Mouse (Mus musculus) right cerebral cortex, postnatal 14 days (tissue): ENCODE data around the gene Duox1.
A peak's percentile ranks its signal among the peaks of the same experiment; 100 is the strongest.

ENCODE experiments used
- DNase-seq: peaks from one replicate; pipeline ENCODE4 v3.0.0; 2022

Duox1 gene

DNA sequence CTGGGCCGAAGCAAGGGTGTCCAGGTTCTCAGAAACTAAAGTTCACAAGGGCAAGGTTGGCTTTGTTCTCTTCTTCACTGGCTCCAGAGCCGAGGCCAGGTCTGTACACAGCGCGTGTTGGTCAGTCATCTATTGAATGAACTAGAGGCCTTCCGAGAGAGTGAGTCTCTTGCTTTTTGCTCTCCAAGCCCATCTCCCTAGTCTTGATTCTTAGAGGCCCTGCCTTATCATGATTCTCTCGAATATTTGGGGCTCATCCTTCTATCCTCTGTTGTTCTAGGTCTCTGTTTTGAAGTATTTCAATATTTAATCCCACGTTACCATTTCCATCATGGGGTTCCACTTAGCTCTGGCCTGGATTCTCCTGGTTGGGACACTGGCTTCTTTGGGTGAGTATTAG, at the start of gene Duox1:
Duox1 (plus strand) TSS at position 301 of the 400 bp plus-strand sequence.
- no peak for DNase-seq

DNA sequence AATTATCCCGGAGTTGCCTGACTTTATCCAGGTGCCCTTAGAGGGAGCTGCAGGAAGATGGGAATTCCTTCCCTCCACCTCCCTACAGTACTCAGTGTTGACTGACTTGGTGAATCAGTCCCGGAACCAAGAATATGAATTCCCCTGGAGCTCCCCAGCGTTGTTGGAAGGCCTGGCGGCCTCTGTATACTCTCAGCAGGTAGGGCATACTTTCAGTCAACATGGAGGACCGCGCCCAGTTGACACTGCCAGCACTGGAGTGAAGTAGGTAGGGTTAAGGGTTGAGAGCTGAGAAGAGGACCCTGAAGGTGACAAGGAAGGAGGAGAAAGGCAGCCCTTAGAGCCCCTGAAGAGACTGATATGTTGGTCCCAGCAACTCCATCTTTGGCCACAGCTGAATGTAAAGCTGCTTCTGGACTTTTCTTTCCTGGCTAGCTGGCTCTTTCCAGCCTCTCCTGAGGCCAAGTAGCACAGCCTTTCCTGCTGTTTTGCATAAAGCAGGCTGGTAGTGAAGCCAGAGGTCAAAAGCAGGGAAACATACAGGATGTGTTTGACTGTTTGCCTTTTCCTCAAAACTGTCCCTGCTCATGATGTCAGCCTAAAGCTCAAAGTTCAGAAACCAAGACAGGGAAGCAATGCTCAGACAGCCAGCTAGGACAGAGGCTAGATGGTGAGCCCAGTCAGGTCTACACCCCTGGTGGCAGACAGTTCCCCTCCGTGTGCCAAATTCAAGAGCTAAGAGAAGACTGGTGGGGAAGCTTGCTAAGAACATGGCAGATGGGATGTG, 48.9 kb upstream of the Duox1 start:
- DNase-seq: no peak

DNA sequence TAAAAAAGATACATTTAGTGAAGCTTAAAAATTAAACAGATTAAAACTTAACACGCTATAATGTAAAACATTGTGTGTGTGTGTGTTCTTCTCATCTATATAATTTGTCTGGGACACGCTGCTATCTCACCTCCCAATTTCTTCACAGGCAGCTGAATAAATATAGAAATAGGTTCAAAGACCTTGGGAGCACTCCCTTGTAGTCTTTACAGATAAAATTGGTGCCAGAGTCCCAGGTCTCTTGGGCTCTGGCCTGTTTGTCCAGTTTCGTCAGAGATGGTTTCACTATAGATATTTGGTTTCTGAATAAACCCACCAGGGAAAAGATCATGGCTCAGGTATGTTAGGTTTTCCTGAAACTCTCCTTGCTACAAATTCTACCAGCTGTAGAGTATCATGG, 36.7 kb upstream of the Duox1 start:
- no peak for DNase-seq

DNA sequence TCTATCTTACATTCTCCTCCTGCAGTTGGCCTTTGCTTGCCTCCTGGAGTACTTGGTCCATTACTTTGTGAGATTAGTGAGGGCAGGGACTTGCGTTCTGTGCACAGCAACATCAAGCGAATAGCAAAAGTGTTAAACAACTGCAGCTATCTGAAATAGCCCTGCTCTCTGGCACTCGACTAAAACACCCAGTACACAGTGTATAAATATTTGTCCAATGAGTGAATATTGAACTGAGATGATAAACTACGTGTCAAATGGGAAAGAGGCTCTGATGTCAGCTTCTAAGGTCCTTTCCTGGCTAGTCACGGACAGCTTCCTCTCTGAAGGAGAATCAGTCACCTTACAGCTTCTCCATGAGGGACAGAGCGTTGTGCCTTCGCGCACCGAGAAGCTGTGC, 31.4 kb upstream of the Duox1 start:
- DNase-seq: no peak

DNA sequence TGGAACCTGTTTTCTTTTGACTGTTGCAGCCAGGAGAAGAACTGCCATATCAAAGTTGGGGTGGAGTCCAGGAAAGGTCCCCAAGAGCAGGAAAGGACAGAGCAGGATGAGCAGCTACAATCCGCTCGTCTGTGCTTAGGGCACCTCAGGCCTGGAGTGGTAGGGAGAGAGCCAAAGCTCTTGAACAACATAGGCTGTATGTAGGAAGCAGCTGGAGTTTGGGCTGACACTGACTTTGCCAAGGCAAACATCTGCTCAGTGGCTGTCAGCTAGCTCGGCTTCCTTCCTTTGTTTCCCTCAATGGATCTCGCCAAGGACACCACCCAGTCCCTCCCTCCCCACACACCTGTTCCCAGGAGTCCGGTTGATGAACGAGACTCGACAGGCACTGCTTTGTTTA, 29.3 kb upstream of the Duox1 start:
- DNase-seq: no peak

DNA sequence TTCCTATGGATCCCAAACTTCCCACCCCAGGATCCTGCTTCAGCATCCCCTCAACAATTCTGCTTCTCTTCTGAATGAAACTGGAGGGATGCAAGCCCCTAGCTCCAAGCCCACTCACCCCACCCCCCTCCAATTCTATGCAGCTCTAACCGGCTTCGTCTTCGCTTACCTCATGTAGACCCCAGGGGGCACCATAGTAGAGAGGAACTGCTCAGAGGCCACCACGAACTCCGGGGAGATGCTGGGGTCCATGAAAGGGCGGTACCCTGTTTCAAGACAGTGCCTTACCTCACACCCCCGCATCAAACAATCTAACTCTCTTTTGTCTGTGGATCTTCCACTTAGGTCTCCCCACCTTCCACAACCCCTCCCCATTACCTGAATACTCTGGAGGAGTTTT, 20.6 kb upstream of the Duox1 start:
- no peak for DNase-seq

DNA sequence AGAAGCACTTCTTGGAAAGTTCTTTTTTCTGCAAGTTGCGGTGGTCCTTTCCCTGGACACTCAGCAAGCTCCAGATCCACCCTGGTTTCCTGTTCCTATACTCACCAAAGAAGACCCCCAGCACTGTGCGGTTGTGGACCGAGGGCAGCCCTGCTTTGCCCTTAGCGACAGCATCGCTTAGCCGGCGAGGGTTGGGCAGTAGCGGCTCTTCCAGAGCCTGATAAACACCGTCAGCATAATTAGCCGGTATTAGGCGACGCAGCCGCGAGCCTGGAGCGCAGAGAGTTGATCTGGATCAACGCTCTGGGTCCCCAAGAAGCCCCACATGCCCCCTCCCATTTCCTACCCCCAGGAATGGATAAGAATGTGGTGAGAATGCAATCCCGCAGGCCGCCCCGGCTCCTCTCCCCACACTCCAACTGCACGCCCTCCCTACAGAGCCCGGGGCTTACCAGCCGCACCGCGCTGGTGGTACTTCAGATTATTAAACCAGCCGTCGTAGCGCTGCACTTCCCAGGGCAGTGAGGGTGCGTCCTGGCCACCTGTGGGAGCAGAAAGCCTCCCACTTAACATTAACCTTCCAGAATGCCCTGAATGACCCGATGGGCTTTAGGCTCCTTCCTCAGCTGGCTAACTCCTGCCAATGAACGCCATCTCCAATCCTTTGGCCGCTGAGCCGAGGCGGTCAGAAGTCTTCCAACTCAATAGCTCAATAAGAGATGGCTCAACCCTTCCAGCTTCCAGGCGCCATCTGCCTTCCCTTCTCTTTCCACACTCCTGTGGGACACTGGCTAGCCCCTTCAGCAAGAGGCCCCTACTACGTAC, 18.0 kb upstream of the Duox1 start:
- DNase-seq: no peak

DNA sequence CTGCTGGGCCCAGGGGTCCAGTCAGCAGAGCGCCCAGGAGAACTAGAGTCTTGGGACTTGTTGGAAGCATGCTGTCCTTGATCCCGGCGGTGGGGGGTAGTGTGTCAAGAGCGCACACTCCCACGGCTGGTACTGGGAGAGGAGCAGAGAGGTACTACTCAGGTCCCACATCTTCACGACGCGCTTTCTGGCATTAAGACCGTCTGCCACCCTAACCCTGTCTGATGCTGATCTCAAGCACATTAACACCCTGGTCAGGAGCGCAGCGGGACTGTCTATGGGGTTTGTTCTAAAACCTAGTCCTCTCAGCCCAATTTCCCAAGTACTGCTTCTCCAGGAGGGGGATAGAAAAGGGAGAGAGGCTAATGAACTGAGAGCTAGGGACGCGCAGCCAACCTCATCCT, 17.4 kb upstream of the Duox1 start, which contains the start of gene Duox2:
Duox2 (minus strand) TSS at position 354 of the 404 bp plus-strand sequence.
- no peak for DNase-seq

DNA sequence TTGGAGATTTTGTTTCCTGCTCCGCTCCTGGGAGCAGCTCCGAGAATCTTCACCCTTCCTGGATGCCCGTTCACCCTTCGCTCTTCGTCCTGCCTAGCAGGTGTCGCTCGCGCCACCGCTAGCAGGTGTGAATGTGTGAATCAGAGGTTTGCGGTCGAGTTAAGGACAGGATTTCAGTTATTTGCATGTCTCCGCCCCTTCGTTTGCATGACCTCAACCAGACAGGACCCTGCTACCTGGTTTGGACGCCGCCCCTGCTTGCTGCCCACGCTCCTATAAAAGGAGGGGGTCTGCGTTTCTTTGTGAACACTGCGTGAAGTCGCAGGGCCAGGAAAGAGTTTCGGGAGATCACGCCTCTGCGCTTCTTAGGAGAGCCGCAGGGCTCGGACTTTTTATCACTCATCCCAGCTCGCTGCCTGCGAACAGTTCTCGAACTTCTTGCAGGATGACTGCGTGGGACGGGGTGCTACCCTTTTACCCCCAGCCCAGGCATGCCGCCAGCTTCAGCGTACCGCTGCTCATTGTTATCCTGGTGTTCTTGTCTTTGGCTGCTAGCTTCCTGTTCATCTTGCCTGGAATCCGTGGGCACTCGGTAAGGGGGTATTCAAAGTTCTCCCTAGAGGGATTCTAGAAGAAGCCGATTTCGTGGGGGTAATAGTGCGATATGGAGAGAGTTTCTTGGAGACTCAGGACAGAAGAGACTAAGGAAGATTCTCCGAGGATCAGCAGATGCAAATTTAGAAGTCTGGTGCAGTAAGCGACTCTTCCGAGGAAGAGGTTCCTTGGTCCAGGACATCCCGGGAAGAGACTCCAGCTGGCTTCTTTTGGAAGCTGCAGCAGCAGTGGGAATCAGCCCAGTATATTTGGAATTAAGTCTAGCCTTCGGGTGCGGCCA, 16.6 kb upstream of the Duox1 start, which contains the start of gene Duoxa2:
Duoxa2 (plus strand) TSS at position 305 of the 895 bp plus-strand sequence.
- no peak for DNase-seq

DNA sequence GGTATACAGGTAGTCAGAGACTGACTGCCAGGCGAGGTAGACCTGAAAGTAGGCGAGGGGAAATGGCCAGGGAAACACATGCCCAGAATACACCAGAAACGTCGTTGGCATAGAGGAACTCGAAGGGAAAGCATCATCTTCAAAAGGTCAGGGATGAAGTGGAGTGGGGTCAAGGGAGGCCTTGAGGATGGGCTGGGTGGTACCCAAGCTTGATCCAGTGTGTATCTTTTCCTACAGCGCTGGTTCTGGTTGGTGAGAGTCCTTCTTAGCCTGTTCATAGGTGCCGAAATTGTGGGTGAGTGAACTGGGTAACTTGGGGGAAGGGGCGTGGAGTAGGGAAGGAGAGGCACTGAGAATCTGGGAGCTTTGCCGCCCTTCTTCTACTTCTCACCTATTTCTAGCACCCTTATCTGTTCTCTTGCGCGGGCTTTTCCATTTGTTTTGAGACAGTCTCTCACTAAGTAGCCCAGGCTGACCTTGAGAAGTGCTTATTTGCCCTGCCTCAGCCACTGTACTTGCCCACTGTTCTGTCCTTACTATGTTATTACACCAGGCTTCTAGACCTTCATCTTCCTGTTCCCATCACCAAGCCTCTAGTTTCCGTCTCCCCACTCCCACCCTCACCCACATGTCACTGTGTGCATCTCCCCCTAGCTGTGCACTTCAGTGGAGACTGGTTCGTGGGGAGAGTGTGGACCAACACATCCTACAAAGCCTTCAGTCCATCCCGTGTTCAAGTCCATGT, 15.4 kb upstream of the Duox1 start:
- DNase-seq: no peak

DNA sequence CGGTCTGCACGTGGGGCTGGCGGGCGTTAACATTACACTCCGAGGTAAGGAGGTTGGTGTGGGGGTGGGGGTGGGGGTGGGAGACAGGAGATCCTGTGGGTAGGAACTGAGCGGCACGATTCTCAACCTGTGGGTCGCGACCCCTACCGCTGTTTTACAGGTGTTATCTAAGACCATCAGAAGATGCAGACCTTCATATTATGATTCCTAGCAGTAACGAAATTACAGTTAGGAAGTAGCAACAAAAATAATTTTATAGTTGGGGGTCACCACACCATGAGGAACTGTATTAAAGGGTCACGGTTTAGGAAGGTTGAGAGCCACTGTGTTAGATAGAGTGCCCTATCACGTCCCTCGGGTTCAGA, 14.8 kb upstream of the Duox1 start:
- DNase-seq: no peak

DNA sequence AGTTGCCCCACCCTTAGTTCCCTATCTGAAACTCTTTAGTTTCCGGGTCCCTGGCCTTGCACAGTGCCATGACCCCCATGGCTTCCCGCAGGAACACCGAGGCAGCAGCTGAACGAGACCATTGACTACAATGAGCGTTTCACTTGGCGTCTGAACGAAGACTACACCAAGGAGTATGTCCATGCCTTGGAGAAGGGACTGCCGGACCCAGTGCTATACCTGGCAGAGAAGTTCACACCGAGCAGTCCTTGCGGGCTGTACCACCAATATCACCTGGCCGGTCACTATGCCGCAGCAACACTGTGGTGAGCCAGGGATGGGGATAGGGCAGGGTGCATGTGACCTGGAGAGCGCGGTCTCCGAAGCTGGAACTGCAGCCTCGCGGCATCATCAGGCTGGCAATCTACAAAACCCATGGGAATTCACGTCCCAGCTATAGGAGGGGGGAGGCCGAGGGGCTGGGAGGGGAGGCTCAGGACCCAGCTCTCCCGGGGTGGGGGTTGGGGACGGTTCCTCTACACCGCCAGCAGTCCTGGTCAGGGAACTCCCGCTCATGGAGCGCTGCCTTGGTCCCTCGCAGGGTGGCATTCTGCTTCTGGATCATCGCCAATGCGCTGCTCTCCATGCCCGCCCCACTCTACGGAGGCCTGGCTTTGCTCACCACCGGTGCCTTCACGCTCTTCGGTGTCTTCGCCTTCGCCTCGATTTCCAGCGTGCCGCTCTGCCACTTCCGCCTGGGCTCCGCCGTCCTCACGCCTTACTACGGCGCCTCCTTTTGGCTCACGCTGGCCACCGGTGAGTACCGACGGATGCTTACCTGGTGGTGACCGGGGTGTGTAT, 14.2 kb upstream of the Duox1 start:
- DNase-seq: peak; percentile 47

DNA sequence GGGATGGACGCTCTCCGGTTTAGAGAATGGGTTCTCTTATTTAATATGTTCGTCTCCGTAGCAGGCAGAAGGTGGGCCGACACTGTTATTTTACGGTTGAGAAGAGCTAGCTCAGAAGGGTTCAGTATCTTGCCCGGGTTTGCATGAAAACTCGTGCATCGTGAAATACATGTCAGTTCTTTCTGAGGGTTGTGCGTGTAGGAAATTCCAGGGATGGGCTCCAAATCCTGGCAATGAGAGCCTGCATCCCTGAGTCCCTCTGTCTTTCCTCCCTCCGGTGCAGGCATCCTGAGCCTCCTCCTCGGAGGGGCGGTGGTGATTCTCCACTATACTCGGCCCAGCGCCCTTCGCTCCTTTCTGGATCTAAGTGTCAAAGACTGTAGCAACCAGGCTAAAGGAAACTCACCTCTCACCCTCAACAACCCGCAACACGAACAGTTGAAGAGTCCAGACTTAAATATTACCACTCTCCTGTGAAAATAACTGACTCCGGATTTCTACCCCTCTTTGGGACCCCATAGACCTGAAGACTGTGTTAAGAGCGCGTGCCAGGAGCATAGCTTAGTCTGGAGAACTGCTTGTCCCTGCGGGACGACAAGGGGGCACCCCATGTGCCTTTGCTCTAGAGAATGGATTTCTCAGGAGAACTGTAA, 13.4 kb upstream of the Duox1 start:
- DNase-seq: no peak

DNA sequence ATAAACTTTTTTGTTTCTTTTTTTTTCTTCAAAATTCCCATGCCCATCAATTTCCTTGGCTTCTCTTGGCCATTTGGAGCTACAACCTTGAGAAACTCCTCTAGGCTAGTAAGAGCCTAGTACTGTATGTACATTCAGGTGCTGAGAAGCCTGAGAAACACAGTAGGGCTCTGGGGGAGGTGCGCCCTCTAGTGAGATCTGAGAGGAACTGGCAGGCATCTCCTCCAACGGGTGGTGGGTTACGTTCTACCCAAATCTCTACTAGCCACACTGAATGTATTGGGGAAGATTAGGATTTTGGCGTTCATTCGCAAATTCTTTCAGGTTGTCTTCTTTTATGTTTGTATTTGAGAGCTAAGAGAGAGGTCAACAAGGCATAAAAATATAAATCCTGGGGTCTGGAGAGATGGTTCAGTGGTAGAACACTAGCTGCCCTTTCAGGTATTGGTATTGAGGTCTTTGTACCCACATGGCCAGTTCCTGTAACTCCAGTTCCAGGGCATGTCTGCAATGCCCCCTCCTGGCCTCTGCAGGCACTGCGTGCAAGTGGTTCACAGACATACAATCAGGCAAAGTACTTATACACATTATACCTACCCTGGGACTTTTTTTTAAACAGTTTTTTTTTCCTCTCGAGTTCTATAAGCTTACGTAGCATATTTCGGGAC, 12.8 kb upstream of the Duox1 start:
- peak; percentile 65 for DNase-seq

DNA sequence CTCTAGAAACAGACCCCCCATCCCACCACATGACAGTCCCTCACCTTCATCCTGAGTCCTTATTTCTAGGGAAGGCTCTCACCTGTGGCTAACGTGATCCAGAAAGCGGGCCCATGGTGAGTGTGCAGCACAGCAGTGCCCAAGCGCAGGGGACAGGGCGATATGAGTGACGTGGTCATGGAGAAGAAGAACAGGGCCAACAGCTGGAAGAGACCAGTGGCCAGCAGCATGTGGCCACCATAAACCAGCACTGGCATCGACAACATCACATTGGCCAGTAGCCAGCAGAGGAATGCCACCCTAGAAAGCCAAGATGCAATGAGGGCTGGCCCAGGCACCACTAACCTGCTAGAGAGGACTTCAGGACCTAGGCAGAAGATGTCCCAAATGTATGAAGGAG, 10.9 kb upstream of the Duox1 start:
- no peak for DNase-seq

DNA sequence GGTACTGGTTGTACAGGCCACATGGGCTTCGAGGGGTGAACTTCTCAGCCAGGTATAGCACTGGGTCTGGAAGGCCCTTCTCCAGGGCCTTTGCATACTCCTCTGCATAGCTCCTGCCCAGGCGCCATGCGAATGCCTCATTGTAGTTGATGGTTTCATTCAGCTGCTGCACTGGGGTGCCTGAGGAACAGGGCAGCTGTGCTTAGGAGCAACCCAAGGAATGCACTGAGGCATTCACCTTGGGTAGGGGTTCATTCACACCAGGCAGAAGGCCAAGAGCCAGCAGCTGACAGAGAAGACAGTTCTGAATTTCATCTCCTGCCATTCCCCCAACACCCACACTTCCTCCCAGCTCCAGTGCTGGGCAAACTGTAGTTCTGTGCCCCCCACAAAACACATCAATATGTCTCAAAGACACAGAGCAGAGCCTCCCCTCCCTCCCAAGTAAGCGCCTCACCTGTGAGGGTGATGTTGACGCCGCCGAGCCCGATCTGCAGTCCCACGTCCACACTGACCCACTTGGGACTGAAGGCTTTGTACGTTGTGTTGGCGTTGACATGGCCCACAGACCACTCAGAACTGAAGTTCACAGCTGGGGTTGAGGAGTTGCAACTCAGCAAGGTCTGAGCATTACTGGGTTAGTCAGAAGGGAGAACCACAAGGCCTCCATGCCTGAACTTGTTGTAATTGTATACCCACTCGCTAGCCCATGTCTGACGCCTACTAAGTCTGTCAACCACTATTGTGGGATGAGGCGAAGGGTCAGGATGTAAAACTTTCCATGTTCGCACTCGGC, 10.2 kb upstream of the Duox1 start:
- no peak for DNase-seq

DNA sequence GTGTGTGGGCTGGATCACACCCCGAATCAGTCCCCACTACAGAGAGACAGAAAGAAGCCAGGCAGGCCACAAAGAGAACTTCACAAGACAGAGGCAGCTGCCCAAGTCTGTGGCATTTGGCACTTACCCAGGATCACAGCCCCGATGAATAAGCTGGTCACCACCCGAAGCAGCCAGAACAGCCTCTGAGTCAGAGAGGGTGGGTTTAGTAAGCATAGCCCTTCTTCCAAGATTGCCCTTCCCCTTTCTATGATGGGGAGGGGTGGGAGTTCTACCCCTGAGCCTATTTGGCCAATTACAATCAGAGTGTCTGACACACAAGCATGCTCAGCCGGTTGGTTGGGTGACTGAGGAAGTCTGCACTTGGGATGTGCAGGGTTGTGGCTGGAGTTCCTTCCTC, 9.3 kb upstream of the Duox1 start:
- DNase-seq: no peak

DNA sequence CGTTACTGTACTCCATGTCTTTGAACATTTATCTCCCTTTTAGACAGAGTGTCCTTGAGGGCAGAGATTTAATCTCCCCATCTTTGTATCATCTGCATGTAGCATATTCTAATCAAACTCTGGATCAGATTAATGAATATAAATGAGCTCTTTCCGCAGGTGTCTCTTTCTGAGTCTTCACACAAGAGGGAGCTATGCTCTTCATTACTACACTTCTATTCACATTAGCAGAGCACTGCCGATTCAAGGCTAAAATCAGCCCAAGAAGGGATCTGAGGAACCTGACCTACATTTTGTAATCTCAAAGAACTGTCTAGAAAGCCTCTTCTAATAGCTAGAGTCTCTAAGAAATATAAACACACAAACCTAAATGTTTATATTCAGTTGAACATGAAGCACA, 5.8 kb upstream of the Duox1 start:
- DNase-seq: no peak

DNA sequence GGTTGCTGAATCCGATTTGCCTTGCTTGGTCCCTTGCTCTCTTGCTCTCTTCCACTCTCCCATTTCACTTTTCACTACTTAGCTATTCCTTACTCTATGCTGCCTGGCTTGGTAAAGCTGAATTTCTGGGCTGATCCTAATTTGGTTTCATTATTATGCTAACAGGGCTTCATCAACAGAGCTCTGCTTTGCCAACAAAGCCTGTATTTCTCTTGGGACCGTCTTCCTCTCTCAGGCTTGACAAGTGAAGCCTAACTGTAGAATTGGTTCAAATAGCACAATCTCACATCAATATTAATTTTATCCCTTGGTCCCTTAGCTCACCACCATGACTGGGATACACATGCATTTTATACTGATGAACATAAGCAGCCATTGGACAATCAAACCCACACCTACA, 3.9 kb upstream of the Duox1 start:
- no peak for DNase-seq
